Mouse (Mus musculus) c-Kit-positive CD71-positive TER-119-negative erythroid progenitor cells, embryonic 14.5 days (primary cell): ENCODE data around the gene Cacnb1.

Source experiments
- DNase-seq: peaks from one replicate; pipeline ENCODE4 v3.0.0-alpha.2; 2013; ENCODE audit warnings: low read depth

Cacnb1 gene

DNA sequence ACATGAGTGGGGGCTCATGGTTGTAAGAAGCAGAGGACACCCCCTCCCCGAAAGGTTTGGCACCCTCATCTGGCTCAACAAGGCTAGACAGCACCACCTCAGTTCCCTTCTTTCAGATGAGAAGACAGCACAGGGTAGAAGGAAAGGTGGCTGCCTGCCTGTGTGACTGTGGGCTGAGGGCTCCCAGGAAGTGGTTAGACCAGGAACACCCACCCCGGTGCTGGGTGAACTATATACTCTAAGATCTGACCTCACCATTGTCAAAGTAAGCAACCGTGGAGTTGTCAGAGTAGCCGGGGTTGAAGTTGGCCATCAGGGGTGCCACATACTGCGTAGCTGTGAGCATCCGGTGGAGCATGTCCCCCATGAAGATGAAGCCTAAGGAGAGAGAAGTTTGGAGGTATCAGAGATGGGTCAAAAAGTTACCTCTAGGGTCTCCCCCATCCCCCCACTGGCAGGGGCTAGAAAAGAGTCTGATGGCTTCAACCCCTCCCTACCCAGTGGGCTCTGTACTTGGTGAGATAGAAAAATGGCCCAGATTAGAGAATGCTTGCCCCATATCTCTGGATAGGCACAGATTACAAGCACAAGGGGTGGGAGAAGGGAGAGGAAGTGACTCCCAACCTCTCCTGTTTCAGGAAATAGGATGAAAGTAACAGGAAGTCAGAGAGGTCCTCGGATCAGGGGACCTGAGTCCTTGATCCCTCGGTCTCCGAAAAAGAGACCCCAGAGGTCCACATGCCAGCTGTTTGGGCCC, 67.5 kb downstream of the Cacnb1 start:
- DNase-seq, result no peak

- DNase-seq, result no peak
Observed at GRCm38 (mm10) chr11:97954469-97955141, 68.2 kb downstream of the Cacnb1 start.

DNA sequence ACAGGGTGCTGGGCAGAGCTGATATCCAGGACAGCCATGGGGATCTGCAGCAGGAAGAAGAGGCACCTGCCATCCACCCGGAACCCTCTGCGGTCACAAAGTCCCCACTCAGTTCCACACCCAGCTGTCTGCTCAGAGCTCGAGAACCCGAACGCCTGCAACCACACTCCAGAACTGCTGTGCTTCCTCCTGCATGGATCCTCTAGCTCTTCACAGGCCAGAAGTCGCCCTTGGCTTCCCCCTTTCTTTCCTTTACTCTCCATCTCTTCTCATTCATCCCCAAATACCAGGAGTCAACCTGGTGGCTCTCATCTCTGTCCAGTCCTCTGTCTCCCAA, 68.9 kb downstream of the Cacnb1 start:
- DNase-seq, result no peak

GRCm38 (mm10) chr11:97953179-97953938, 69.5 kb downstream of the Cacnb1 start:
- no peak for DNase-seq

- DNase-seq, result no peak
Observed at GRCm38 (mm10) chr11:97952367-97953006, 70.3 kb downstream of the Cacnb1 start.
